Mouse (Mus musculus) T-cell, adult 2 months (primary cell): ENCODE results near the gene Trpm1.
A peak's percentile ranks its signal among the peaks of the same experiment; 100 is the strongest.

Experiments
- DNase-seq: peaks from one replicate; pipeline ENCODE4 v3.0.0; 2022; ENCODE audit warnings: low spot score

Trpm1 gene

GRCm38 (mm10) chr7:64163890-64164289 is 10.3 kb downstream of the Trpm1 start:
- DNase-seq: no peak

DNA sequence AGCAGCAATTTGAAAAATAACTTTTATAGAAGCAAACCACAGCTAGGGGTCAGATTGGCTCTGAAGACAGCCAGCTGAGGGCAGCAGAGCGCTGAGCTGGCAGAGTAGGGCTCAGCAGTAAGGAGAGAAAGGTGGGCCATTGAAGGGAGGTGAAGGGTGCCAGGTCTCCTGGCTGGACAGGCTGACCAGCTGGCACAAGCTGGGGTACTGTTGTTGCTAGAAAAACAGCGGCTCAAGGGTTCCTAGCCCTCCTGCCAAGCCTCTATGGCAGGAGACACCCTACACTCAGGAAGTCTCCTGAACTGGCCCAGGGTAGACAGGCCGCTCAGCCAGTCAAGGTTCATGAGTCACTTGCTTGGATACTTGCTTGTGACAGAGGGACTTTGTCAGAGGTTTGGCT is 11.4 kb downstream of the Trpm1 start:
- peak; percentile 32 for DNase-seq

GRCm38 (mm10) chr7:64166025-64166424 is 12.4 kb downstream of the Trpm1 start:
- DNase-seq: no peak

- no peak for DNase-seq
Measured at GRCm38 (mm10) chr7:64166724-64167123, 13.1 kb downstream of the Trpm1 start.

DNA sequence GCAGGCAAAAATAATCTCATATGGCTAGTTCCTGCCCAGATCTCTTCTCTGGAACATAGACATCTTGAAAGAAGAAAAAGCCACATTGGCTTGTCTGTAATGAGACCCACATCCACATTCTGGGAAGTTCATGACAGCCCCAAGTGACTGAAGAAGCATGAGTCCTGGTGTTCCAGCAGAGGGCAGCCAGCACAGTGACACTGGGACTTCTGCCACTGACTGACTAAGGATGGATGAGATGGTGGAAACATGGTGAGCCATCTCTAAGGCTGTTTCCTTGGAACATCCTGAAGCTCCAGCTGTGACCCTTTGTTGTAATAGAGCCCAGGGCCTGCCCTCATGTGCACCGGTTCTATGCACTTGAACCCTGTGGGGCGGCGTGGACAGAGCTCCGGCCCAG is 25.7 kb downstream of the Trpm1 start:
- no peak for DNase-seq

- peak; percentile 79 for DNase-seq
Measured at GRCm38 (mm10) chr7:64185203-64185931, 31.7 kb downstream of the Trpm1 start.

DNA sequence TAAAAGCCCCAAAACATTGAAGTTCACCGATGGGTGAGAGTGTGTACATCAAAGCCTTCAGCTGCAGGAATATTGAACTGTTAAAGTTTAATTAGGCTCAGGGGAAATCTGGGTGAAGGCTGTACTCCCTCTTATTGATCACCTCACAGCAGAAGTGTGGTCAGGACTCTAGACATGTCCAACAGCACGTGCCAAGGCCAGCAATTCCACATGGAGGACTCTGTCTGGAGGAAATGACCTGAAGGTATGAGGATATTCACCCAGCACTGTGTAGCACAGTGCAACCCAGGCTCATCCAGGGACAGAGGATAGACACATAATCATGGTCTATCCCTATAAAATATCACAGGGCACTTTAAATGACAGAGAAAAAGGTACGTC is 32.3 kb downstream of the Trpm1 start:
- DNase-seq: no peak

DNA sequence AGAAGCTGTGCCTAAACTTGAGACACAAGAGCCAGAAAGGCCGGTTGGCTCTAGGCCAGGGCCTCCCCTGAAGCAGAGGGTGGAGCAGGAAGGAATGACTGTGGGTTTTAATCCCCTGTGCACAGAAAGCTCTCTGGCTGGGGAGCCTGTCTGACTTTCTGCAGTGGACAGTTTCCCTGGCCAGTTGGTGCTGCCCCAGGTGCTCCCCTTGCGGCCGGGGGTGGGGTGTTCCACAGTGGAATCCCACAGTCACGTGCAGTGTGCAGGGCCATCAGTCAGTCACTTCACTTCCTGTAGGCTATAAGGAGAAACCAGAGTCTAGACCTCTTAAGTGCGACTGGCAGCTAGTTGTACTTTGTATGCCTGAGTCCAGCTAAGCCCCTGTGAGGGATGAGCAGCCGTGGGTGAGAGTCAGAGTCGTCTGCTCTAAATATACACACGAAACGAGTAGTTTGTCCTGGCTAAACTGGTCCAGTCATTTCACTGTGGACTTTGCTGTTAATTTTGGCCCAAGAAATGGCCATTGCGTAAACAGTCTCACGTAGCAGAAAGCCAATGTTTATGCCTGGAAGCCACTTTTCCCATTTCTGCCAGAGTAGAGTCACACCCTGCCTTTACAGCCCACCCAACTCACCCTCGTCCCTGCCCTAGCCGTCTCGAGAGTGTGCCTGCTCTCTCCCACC is 38.8 kb downstream of the Trpm1 start:
- DNase-seq: peak; percentile 18

GRCm38 (mm10) chr7:64193476-64193875 is 39.8 kb downstream of the Trpm1 start:
- no peak for DNase-seq

DNA sequence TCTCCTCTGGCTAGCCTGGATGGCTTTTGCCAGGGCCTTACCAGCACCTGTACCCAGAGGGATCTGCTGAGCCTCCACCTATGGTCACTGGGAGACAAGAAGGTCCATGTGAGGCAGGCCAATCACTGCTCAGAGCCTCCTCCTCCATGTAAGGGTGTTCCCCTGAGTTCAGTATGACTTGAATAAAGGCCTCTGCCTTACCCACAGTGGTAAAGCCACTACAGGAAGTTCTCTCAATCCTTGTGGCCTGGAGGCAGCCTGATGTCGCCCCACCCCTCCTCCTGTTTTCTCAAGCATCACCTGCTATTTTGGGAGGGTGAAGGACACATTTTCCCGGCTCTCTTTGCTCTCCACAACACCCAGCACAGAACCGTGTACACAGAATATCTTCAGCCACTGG is 42.5 kb downstream of the Trpm1 start:
- DNase-seq: peak; percentile 28

DNA sequence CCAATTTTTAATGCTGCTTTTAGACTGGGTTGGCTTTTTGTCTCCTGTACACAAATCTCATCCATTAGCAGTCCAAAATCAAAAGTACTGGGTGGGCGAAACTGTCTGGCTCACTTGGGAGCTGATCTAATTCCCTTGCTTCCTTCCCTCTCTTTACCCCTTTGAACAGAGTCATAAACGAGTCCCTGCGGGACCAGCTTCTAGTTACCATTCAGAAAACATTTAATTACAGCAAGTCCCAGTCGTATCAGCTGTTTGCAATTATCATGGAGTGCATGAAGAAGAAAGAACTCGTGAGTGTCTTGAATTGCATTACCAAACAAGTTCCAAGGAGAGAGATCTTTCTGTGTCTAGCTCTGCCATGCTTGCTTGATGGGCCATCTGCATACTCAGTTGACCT is 55.1 kb downstream of the Trpm1 start:
- no peak for DNase-seq

GRCm38 (mm10) chr7:64212870-64213269 is 59.2 kb downstream of the Trpm1 start:
- no peak for DNase-seq

GRCm38 (mm10) chr7:64214066-64214465 is 60.4 kb downstream of the Trpm1 start:
- DNase-seq: no peak

DNA sequence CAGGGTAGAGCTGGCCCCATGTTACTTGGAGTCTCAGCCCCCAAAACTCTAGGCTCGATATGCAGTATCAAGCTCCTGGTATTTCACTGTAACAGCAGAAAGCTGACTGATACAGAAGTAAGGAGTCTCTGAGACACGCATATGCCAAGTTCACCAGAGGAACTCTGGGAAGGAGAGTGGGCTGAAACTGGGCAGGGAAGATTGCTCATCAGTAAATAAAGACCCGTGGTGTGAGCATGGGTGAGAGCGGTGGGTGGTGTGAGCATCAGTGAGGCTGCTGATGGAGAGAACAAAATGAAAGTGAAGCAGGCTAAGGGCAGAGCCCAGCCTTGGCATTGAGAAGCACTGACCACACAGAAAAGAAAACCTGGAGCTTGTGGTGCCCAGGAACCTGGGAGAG is 62.0 kb downstream of the Trpm1 start:
- no peak for DNase-seq

GRCm38 (mm10) chr7:64217428-64217827 is 63.8 kb downstream of the Trpm1 start:
- DNase-seq: peak; percentile 26

DNA sequence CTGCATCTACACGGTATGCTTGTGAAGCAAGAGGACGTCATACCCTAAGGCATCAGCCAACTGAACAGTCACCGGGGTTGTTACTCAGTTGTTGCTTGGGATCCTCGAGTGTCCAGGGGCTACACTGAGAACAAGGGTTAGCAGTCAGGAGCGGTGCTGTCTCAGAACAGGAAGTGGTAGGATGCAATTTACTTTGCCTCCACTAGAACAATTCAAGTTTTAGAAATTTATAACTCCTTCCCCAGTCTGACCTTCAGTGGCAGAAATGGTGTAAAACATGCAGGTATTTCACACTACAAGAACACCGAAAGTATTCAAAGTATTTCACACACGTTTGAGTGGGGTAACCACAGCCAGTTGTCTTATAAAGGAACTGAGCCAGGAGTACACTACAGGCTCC is 66.1 kb downstream of the Trpm1 start:
- DNase-seq: peak; percentile 16

DNA sequence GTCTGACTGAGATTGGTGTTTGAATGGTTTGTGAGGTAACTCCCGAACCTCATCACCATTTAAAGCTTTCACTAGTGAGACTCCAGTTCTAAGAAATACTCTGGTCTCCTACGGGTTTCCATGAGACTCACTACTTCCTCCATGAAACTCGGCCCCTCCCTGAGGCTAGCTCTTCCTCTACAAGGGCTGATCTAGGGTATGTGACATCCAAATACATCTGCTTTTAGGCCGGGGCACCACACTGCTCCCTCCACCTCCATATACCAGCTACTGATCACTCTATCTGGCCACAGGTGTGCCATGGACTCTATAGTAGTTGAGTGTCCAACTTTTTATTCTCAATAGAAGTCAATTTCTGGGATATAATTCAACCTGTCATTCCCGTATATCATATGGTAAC is 69.6 kb downstream of the Trpm1 start:
- DNase-seq: no peak

DNA sequence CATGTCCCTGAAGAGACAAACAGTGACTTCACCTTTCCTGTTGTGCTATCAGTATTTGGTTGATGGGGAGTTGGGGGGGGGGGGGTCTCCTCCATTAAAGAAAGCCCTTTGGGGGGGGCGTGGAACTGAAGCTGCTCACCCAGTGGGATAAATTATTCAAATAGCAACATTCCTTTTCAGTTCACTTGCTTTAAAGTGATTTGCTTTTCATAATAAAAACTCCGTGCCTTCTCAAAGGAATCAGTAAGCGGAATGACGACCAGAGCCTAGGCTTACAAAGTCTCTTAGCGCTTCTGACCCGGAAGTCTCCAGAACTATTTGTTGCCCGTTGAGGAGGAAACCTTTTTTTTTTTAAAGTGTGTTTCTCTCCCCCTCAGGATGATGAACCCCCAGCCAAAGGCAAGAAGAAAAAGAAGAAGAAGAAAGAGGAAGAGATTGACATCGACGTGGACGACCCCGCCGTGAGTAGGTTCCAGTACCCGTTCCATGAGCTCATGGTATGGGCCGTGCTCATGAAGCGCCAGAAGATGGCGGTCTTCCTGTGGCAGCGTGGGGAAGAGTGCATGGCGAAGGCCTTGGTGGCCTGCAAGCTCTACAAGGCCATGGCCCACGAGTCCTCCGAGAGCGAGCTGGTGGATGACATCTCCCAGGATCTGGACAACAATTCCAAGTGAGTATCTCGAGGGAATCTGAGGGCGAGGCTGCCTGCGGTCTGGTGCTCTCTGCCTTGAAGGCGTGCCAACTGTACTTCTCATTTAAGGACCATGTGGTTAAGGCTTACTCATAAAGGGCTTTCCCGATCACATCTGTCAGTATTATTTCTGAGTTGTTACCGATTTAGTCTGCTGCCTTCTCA is 72.9 kb downstream of the Trpm1 start:
- no peak for DNase-seq

DNA sequence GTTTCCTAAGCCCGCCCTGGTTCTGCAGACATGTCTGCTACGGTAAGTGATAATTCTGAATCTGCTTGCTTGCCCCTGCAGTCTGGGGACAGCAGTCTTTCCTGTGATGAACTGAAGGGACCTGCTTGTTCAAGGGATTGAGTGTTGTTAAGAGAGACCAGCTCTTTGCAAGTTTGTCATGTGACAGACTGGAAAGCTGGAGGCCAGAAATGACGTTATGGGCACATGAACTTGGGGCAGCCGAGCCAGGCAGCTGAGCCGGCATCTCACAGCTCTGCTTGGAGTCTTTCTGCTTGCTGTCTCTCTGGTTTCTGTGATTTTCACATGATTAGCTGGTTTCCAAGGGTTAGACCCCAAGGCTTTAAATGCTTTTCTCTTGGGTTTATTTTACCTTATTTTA is 74.0 kb downstream of the Trpm1 start:
- DNase-seq: no peak

- DNase-seq: no peak
Measured at GRCm38 (mm10) chr7:64228300-64228699, 74.7 kb downstream of the Trpm1 start.

DNA sequence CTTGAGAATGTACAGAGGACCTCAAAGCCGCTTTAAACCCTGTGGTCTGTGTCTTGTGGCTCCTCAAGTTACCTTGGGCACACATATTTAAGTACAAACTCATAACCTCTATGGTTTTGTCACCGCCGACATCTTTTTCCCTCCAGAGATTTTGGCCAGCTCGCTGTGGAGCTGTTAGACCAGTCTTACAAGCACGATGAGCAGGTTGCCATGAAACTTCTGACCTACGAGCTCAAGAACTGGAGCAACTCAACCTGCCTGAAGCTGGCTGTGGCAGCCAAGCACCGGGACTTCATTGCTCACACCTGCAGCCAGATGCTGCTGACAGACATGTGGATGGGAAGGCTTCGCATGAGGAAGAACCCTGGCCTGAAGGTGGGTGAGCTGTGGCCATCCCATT is 76.3 kb downstream of the Trpm1 start:
- no peak for DNase-seq

DNA sequence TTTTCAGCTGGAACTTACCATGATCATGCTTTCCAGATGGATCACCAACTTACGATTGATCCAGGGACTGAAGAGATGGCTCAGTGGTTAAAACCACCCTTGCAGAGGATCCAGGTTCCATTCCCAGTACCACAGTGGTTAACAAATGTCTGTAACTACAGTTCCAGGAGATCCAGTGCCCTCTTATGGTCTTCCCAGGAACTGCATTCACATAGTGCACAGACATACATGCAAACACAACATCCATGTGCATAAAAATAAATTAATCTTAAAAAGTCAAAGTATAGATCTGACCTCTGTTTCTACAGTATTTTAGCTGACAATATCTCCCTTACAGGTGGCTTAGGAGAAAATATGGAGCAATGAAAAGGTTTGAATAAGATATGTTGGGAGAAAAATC is 77.4 kb downstream of the Trpm1 start:
- no peak for DNase-seq

DNA sequence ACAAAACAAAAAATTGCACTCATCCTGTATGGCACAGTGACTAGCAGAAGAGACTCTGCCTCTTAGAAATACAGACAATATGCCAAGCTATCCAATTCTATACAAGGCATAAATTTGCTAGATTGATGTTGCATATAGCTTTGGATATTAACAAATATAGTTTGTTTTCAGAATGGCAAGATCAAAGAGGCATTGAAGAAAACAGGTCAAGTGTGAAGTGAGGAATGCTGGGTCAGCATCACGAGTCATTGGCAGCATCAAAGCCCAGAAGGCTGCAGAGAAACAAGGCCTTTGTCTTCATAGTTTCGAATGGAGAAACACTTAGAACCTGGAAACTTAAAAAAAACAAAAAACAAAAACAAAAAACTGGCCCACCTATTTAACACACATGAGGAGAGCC is 78.4 kb downstream of the Trpm1 start:
- no peak for DNase-seq
